Mouse (Mus musculus) testis, adult 2 months (tissue): ENCODE measurements around the gene Phlda2.

Experiments used
- CTCF ChIP-seq: fragments of 200-500 bp; IDR thresholded peaks from 2 replicates; pipeline ENCODE4 v1.5.1; 2012; ENCODE audit warnings: low read depth, mild to moderate bottlenecking, inconsistent platforms, low read length, moderate library complexity; ENCODE audit not compliant: control insufficient read depth, insufficient read depth, insufficient replicate concordance
- POLR2A ChIP-seq: fragments of 200-500 bp; IDR thresholded peaks from 2 replicates; pipeline ENCODE4 v1.6.1; 2012; ENCODE audit warnings: low read depth, mild to moderate bottlenecking, inconsistent platforms, low read length, moderate library complexity; ENCODE audit not compliant: control insufficient read depth

GRCm38 (mm10) chr7:143462516-143462915 lies 40.4 kb downstream of the Phlda2 start:
- TF ChIP-seq CTCF (no peak), POLR2A (no peak)
